Mouse (Mus musculus) small intestine, adult 2 months (tissue): ENCODE data around the gene Abhd5. TPM values are rescaled to one million over a fixed set of nuclear protein-coding genes. Genes with fewer than 3 reads are reported as not detected.
"Not testable (repeated sequence)": the region's sequence is repeated elsewhere in the genome, so short reads cannot be mapped to it uniquely, and the experiment has no call there.

Experiments used
- H3K27ac ChIP-seq: fragments of 200-500 bp; 2 replicates; pipeline ENCODE4 v1.5.1; 2012; ENCODE audit warnings: low read depth, low read length, control low read depth, inconsistent platforms; ENCODE audit not compliant: insufficient read depth
- H3K27me3 ChIP-seq: fragments of 200-500 bp; 2 replicates; pipeline ENCODE4 v1.6.1; 2012; ENCODE audit warnings: mild to moderate bottlenecking, moderate library complexity, low read length, inconsistent platforms; ENCODE audit not compliant: control insufficient read depth, insufficient read depth
- H3K36me3 ChIP-seq: fragments of 200-500 bp; 2 replicates; pipeline ENCODE4 v1.6.1; 2012; ENCODE audit warnings: mild to moderate bottlenecking, low read length, control low read depth, inconsistent platforms; ENCODE audit not compliant: control insufficient read depth, insufficient read depth
- H3K4me1 ChIP-seq: fragments of 200-500 bp; 2 replicates; pipeline ENCODE4 v1.6.1; 2012; ENCODE audit warnings: low read length, inconsistent platforms, mixed read lengths; ENCODE audit not compliant: control insufficient read depth, insufficient read depth, insufficient read length
- H3K4me3 ChIP-seq: fragments of 200-500 bp; 2 replicates; pipeline ENCODE4 v1.5.1; 2012; ENCODE audit warnings: low read depth, mild to moderate bottlenecking, control low read depth, inconsistent platforms, low read length, moderate library complexity
- CTCF ChIP-seq: fragments of 200-500 bp; IDR thresholded peaks from 2 replicates; pipeline ENCODE4 v1.5.1; 2012; ENCODE audit warnings: low read depth, mild to moderate bottlenecking, control low read depth, inconsistent platforms, low read length, moderate library complexity, mixed read lengths; ENCODE audit not compliant: insufficient replicate concordance, insufficient read length; ENCODE audit errors: extremely low read depth
- POLR2A ChIP-seq: fragments of 200-500 bp; IDR thresholded peaks from 2 replicates; pipeline ENCODE4 v1.6.1; 2012; ENCODE audit warnings: low read depth, mild to moderate bottlenecking, control low read depth, inconsistent platforms, low read length, moderate library complexity
- WGBS: fragments of 180-500 bp; shearing (Covaris S2); methylation state at CpG from one replicate; pipeline ENCODE4 v1.1.7; 2018; 5-methylcytosine and 5-hydroxymethylcytosine counted together
- polyA plus RNA-seq: library from polyadenylated mRNA; depleted of rRNA; stranded (reverse); fragments of >200 nt; gene quantifications from 2 replicates; pipeline ENCODE4 v1.2.3, GENCODE M21; 2012; rRNA removed

Abhd5 gene
- 7.2 and 9.2 TPM in 2 replicates for polyA plus RNA-seq

GRCm38 (mm10) chr9:122351303-122352024 lies at the start of gene Abhd5:
Gene Abhd5 (plus strand): TSS chr9:122351608.
- Histone ChIP-seq H3K4me3 (peak within 1 kb of the TSS; percentile 81), H3K36me3 (no peaks in the 10 kb centered on the region), H3K27me3 (no peaks in the 10 kb centered on the region), H3K27ac (peak within 1 kb of the TSS; percentile 64), H3K4me1 (peaks cover 3% of the 10 kb centered on the region; the same call in 1 of the 2 replicates)
- TF ChIP-seq CTCF (no peak), POLR2A (peak; percentile 99)
- under 1% methylated on average over 84 of the region's 84 CpGs for WGBS

GRCm38 (mm10) chr9:122305302-122305701 lies 46.1 kb upstream of the Abhd5 start:
- no peak for TF ChIP-seq POLR2A
- no peak for TF ChIP-seq CTCF
- Histone ChIP-seq H3K27ac (no peak overlapping the region), H3K36me3 (no peaks in the 10 kb centered on the region), H3K4me3 (no peak overlapping the region), H3K4me1 (no peaks in the 10 kb centered on the region), H3K27me3 (no peaks in the 10 kb centered on the region)
- 68% methylated on average over 3 of the region's 3 CpGs for WGBS

- 62% methylated on average over 14 of the region's 14 CpGs for WGBS
Observed at GRCm38 (mm10) chr9:122309013-122309980, 42.1 kb upstream of the Abhd5 start.

GRCm38 (mm10) chr9:122310613-122311049 lies 40.8 kb upstream of the Abhd5 start:
- TF ChIP-seq POLR2A (no peak), CTCF (peak; percentile 99)
- Histone ChIP-seq H3K4me1 (peaks cover 6% of the 10 kb centered on the region; the same call in 1 of the 2 replicates), H3K27me3 (no peaks in the 10 kb centered on the region), H3K27ac (peak overlapping the region; percentile 84), H3K36me3 (no peaks in the 10 kb centered on the region), H3K4me3 (peak overlapping the region; percentile 87)
- under 1% methylated on average over 19 of the region's 19 CpGs for WGBS

More at GRCm38 (mm10) chr9:122309013-122309980, 42.1 kb upstream of the Abhd5 start:
- Histone ChIP-seq H3K27me3 (no peaks in the 10 kb centered on the region), H3K27ac (no peak overlapping the region), H3K4me1 (peaks cover 6% of the 10 kb centered on the region; the same call in 1 of the 2 replicates), H3K36me3 (no peaks in the 10 kb centered on the region), H3K4me3 (no peak overlapping the region)
- TF ChIP-seq CTCF, result no peak
- TF ChIP-seq POLR2A, result no peak

- Histone ChIP-seq H3K27ac (peak overlapping the region; percentile 96), H3K27me3 (no peaks in the 10 kb centered on the region), H3K4me3 (peak overlapping the region; percentile 87), H3K36me3 (no peaks in the 10 kb centered on the region), H3K4me1 (peaks cover 6% of the 10 kb centered on the region; the same call in 1 of the 2 replicates)
- no peak for TF ChIP-seq POLR2A
- TF ChIP-seq CTCF, result no peak
- 33% methylated on average over 7 of the region's 7 CpGs for WGBS
Observed at GRCm38 (mm10) chr9:122311051-122311760, 40.2 kb upstream of the Abhd5 start.

- no peak overlapping the region for H3K27ac ChIP-seq
- H3K36me3 ChIP-seq, result no peaks in the 10 kb centered on the region
- no peak for TF ChIP-seq POLR2A
- no peak for TF ChIP-seq CTCF
- WGBS, result 80% methylated on average over 7 of the region's 7 CpGs
- no peaks in the 10 kb centered on the region for H3K27me3 ChIP-seq
- H3K4me3 ChIP-seq, result no peak overlapping the region
- H3K4me1 ChIP-seq, result peaks cover 6% of the 10 kb centered on the region; the same call in 1 of the 2 replicates
Observed at GRCm38 (mm10) chr9:122312296-122312990, 39.0 kb upstream of the Abhd5 start.

DNA sequence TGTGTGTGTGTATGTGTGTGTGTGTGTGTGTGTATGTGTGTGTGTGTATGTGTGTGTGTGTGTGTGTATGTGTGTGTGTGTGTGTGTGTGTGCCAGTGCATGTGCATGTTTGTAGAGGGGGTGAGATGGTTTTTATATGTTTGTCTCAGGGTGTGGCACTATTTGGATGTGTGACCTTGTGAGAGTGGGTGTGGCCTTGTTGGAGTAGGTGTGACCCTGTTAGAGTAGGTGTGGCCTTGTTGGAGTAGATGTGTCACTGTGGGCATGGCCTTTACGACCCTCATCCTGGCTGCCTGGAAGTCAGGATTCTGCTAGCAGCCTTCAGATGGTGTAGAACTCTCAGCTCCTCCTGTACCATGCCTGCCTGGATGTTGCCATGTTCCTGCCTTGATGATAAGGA lies 38.3 kb upstream of the Abhd5 start:
- H3K27me3 ChIP-seq, H3K27ac ChIP-seq, H3K4me3 ChIP-seq, H3K4me1 ChIP-seq, H3K36me3 ChIP-seq: not testable (repeated sequence)
- WGBS, result 36% methylated on average over 1 of the region's 1 CpGs
